Mouse (Mus musculus): ENCODE measurements around the gene Map3k15. TPM values are rescaled to one million over a fixed set of nuclear protein-coding genes. Genes with fewer than 3 reads are reported as not detected.

Gene Map3k15
- total RNA-seq, 2 experiments from 2014 or later: 1.6 to 2.3 TPM

- Histone ChIP-seq H3K4me3 (no peak overlapping the region), H3K27ac (no peak overlapping the region)
- no peak for TF ChIP-seq CTCF (conservative IDR thresholded peaks at IDR 0.05)
- no peak for DNase-seq (ENCODE audit: low spot score in 2 of 2)
Measured at GRCm38 (mm10) chrX:159976243-159976642, 12.0 kb upstream of the Map3k15 start.

- no peak overlapping the region for H3K27ac ChIP-seq
- no peak for TF ChIP-seq CTCF (conservative IDR thresholded peaks at IDR 0.05)
Measured at GRCm38 (mm10) chrX:159995808-159996207, 7.6 kb downstream of the Map3k15 start.

GRCm38 (mm10) chrX:160053306-160053705, 65.1 kb downstream of the Map3k15 start:
- no peak for DNase-seq (ENCODE audit: low spot score in 2 of 2)
- Histone ChIP-seq H3K4me3 (no peak overlapping the region), H3K27ac (no peak overlapping the region)
- TF ChIP-seq CTCF (conservative IDR thresholded peaks at IDR 0.05): no peak

More at GRCm38 (mm10) chrX:159995808-159996207, 7.6 kb downstream of the Map3k15 start:
- no peak for DNase-seq (ENCODE audit: low spot score in 2 of 2)
- no peak overlapping the region for H3K4me3 ChIP-seq

- Histone ChIP-seq H3K27ac (no peak overlapping the region), H3K4me3 (no peak overlapping the region)
- DNase-seq (ENCODE audit: low spot score in 2 of 2): no peak
- no peak for TF ChIP-seq CTCF (conservative IDR thresholded peaks at IDR 0.05)
Measured at GRCm38 (mm10) chrX:160054643-160055042, 66.4 kb downstream of the Map3k15 start.

- no peak for TF ChIP-seq CTCF (conservative IDR thresholded peaks at IDR 0.05)
Measured at GRCm38 (mm10) chrX:160091973-160092372, 103.7 kb downstream of the Map3k15 start.

GRCm38 (mm10) chrX:160107817-160108216, 119.6 kb downstream of the Map3k15 start:
- no peak for TF ChIP-seq CTCF (conservative IDR thresholded peaks at IDR 0.05)
- H3K4me3 ChIP-seq: no peak overlapping the region
- DNase-seq (ENCODE audit: low spot score in 2 of 2): no peak
- no peak overlapping the region for H3K27ac ChIP-seq

More at GRCm38 (mm10) chrX:160091973-160092372, 103.7 kb downstream of the Map3k15 start:
- Histone ChIP-seq H3K27ac (no peak overlapping the region), H3K4me3 (no peak overlapping the region)
- DNase-seq (ENCODE audit: low spot score in 2 of 2): no peak

GRCm38 (mm10) chrX:160113777-160114176, 125.5 kb downstream of the Map3k15 start:
- no peak for DNase-seq (ENCODE audit: low spot score in 2 of 2)

GRCm38 (mm10) chrX:160116074-160116473, 127.8 kb downstream of the Map3k15 start:
- DNase-seq (ENCODE audit: low spot score in 2 of 2): no peak
- TF ChIP-seq CTCF (conservative IDR thresholded peaks at IDR 0.05): no peak
- no peak overlapping the region for H3K4me3 ChIP-seq
- no peak overlapping the region for H3K27ac ChIP-seq

More at GRCm38 (mm10) chrX:160113777-160114176, 125.5 kb downstream of the Map3k15 start:
- no peak for TF ChIP-seq CTCF (conservative IDR thresholded peaks at IDR 0.05)
- H3K4me3 ChIP-seq: no peak overlapping the region
- no peak overlapping the region for H3K27ac ChIP-seq

- H3K27ac ChIP-seq: no peak overlapping the region
- DNase-seq (ENCODE audit: low spot score in 2 of 2): peak; percentile 34 to 42
- TF ChIP-seq CTCF (conservative IDR thresholded peaks at IDR 0.05): peak; percentile 83
Measured at GRCm38 (mm10) chrX:160116658-160117057, 128.4 kb downstream of the Map3k15 start.

GRCm38 (mm10) chrX:160134136-160134843, 146.1 kb downstream of the Map3k15 start:
- no peak for DNase-seq (ENCODE audit: low spot score in 2 of 2)

More at GRCm38 (mm10) chrX:160116658-160117057, 128.4 kb downstream of the Map3k15 start:
- H3K4me3 ChIP-seq: no peak overlapping the region

GRCm38 (mm10) chrX:160135719-160136118, 147.5 kb downstream of the Map3k15 start:
- TF ChIP-seq CTCF (conservative IDR thresholded peaks at IDR 0.05): no peak
- no peak for DNase-seq (ENCODE audit: low spot score in 2 of 2)
- no peak overlapping the region for H3K27ac ChIP-seq
- no peak overlapping the region for H3K4me3 ChIP-seq

More at GRCm38 (mm10) chrX:160134136-160134843, 146.1 kb downstream of the Map3k15 start:
- Histone ChIP-seq H3K4me3 (no peak overlapping the region), H3K27ac (no peak overlapping the region)
- TF ChIP-seq CTCF (conservative IDR thresholded peaks at IDR 0.05): no peak

GRCm38 (mm10) chrX:160136153-160136552, 147.9 kb downstream of the Map3k15 start:
- DNase-seq (ENCODE audit: low spot score in 2 of 2): no peak
- Histone ChIP-seq H3K4me3 (peak overlapping the region; percentile 72; the same call in 1 of the 2 replicates), H3K27ac (no peak overlapping the region)
- no peak for TF ChIP-seq CTCF (conservative IDR thresholded peaks at IDR 0.05)

- Histone ChIP-seq H3K27ac (peak overlapping the region; percentile 96), H3K4me3 (peak overlapping the region; percentile 72)
- DNase-seq (ENCODE audit: low spot score in 2 of 2): no peak
- TF ChIP-seq CTCF (conservative IDR thresholded peaks at IDR 0.05): no peak
Measured at GRCm38 (mm10) chrX:160137177-160137860, 149.1 kb downstream of the Map3k15 start.
